Mouse (Mus musculus) retina, adult 2 months (tissue): ENCODE measurements around the gene Slc25a14.

Experiments
- DNase-seq: peaks from one replicate; pipeline ENCODE4 v3.0.0-alpha.2; 2012; ENCODE audit warnings: low read depth, low spot score

Gene Slc25a14

GRCm38 (mm10) chrX:48623379-48624053 lies at the start of gene Slc25a14:
Gene Slc25a14 (plus strand): TSS chrX:48623413.
- peak; percentile 29 for DNase-seq

GRCm38 (mm10) chrX:48583332-48583731 lies 39.9 kb upstream of the Slc25a14 start:
- DNase-seq = no peak

GRCm38 (mm10) chrX:48593721-48594098 lies 29.5 kb upstream of the Slc25a14 start:
- no peak for DNase-seq

GRCm38 (mm10) chrX:48594099-48594760 lies 29.0 kb upstream of the Slc25a14 start, which contains the start of gene Zfp280c:
Gene Zfp280c (minus strand): TSS chrX:48594504.
- DNase-seq = peak; percentile 42

GRCm38 (mm10) chrX:48596053-48596452 lies 27.2 kb upstream of the Slc25a14 start:
- DNase-seq = no peak

DNA sequence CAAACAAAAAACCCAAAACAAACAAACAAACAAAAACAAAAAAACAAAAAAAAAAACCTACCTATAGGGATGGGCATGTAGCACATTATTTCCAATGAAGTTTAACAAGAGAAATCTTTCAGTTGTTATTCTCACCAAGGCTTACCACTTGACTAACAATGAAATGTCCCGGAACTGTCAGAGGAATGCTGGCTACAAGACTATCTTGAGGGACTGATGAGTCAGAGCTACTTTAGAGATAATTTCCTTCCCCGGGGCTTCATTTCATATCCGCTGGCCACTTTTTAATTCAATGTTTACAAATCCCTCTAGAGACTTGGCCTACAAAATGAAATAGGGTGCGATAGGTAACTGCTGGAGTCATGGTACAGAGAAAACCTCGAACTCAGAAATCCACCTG lies 26.3 kb upstream of the Slc25a14 start:
- DNase-seq = no peak

- DNase-seq = no peak
Measured at GRCm38 (mm10) chrX:48604872-48605271, 18.3 kb upstream of the Slc25a14 start.

- DNase-seq = no peak
Measured at GRCm38 (mm10) chrX:48623049-48623378, 199 bp upstream of the Slc25a14 start.

DNA sequence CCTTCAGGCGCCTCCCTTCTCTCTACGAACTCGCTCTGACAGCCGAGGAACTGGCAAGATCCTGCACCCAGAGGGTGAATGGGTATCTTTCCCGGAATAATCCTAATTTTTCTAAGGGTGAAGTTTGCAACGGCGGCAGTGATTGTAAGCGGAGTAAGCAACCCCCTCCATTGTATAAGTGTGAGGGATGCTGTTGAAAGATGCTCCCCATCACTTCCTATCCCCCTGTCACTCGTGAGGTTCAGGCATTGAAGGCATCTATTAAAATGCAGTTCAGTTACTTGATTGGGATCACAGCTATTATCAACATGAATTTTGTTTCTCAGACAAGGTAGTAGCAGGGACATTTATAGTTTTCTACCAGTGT lies 824 bp downstream of the Slc25a14 start:
- no peak for DNase-seq

DNA sequence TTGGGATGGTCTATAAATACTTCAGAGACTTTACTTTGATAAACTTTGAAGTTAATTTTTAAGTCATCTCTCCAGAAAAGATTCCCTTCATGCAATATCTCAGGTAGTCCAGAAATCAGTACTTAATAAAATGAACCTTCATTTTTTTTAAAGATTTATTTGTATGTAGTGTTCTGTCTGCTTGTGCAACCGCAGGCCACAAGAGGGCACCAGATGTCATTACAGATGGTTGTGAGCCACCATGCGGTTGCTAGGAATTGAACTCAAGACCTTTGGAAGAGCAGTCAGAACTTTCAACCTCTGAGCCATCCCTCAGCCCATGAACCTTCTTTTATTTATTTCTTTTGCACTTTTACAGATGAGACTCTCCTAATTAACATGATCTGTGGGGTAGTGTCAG lies 13.8 kb downstream of the Slc25a14 start:
- no peak for DNase-seq

DNA sequence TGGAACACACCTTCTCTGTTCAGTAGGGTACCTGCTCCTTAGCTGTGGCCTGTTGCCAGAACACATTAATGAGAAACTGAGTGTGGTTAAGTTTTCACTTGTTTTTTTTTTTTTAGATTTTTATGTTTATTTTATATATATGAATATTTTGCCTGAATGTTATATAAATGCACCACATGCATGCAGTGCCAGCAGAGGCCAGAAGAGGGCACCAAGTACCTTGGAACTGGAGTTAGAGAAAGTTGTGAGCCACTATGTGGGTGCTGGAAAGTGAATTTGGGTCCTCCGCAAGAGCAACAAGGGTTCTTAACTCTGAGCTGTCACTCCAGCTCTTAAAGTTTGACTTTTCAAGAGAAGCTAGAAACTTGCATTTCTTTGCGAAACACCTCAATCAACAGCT lies 20.9 kb downstream of the Slc25a14 start:
- DNase-seq = no peak

DNA sequence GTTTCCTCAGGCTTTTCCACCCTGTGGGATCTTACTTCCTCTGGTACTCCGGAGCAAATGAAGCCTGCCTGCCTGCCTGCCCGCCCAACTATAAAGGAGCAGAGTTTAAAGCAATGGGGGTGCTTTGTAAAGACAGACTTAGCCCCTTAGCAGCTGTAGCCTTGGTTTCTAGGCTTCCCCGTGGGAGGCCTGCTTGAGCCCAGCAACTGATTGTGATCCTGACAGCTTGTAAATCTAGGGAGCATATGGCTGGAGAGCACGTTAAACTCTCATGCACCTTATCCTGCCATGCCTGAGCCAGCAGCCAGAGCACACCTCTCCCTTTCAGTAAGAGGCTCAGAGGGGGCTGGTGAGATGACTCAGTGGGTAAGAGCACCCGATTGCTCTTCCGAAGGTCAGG lies 43.6 kb downstream of the Slc25a14 start:
- no peak for DNase-seq

DNA sequence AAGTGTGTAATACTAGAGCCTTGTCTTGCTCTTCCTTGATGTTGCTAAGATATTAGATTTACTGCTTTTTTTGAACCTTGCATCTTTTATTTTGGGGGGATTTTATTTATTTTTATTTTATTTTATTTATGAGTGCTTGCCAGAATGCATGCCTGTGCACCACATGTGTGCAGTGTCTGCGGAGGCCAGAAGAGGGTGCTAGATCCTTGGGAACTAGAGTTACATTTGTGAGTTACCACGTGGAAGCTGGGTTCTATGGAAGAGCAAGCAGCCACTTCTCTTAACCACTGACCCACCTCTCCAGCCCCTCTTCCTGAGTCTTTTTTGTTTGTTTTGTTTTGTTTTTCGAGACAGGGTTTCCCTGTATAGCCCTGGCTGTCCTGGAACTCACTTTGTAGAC lies 46.4 kb downstream of the Slc25a14 start:
- DNase-seq = no peak

DNA sequence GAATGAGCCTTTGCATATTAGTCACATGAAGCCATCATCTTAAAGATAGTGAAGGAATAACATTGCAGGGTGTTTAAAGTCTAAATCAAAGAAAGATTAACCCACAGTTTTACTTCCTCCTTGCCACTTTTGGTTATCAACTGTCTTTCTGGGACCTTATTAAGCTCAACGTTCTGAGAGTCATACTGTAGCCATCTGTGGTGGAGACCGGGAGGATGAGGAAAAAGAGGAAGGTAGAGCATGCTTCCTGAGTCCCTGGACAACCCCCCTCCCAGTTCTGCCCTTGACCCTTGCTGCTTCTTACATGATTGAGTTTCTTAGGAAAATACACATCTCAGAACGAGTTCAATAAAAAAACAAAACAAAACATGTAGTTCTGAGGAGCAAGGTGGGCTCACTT lies 48.5 kb downstream of the Slc25a14 start:
- DNase-seq = no peak

GRCm38 (mm10) chrX:48674171-48674570 lies 51.0 kb downstream of the Slc25a14 start, which contains the start of gene Gpr119:
Gene Gpr119 (minus strand): TSS chrX:48674478.
- DNase-seq = no peak

- DNase-seq = peak; percentile 16
Measured at GRCm38 (mm10) chrX:48683451-48683850, 60.2 kb downstream of the Slc25a14 start.

GRCm38 (mm10) chrX:48683857-48684256 lies 60.6 kb downstream of the Slc25a14 start:
- no peak for DNase-seq

GRCm38 (mm10) chrX:48694460-48694859 lies 71.2 kb downstream of the Slc25a14 start:
- no peak for DNase-seq

DNA sequence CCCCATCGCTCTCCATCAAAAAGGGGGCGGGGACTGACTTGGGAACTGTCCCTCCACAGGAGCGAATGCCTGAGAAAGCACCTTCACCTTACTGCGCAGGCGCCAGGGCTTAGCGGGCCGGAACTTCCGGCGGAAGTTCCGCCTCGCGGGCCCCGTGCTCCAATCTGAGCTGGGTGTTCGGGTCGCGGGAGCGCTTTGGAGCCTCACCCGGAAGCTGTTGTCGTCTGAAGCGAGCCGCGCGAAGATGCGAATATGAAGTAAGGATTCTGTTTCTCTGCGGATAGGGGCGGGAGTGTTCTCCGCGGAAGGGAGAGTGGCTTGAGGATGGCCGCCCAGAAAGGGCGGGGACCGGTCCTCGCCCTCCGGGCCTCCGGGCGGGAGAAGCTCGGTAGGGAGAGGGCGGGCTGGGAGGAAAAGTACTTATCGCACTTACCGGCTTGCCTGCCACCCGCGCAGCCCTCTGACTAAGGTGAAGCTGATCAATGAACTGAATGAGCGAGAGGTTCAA lies 71.7 kb downstream of the Slc25a14 start, which contains the start of gene Rbmx2:
Rbmx2 (plus strand) TSS at position 141 of the 508 bp plus-strand sequence.
- DNase-seq = peak; percentile 81

DNA sequence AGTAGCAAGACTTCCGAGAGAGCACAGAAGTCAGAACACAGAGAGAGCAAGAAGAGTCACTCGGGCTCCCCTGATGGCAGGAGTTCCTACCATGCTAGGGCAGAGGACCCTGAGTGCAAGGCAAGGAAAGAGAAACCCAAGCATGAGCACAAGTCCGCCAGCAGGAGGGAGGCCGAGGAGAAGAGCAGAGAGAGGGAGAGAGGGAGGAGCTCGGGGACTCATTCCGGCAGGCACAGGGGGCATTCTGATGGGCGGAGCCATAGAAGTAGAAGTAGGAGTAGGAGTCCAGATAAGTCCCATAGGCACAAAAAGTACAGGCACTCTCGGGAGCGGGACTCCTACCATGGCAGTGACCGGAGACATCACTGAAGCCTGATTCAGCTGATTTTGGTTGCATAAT lies 86.5 kb downstream of the Slc25a14 start:
- DNase-seq = no peak
